Mouse (Mus musculus) lung, postnatal 36 days (tissue): ENCODE measurements at regions not wholly inside any gene's neighbourhood (a gene's known extent, or its start where the extent isn't known, plus 50 kb on each side); places are given as distances from the start of the nearest gene placed in this dataset.

Experiments
- DNase-seq: peaks from one replicate; pipeline ENCODE4 v3.0.0; 2022; ENCODE audit warnings: mixed read lengths

DNA sequence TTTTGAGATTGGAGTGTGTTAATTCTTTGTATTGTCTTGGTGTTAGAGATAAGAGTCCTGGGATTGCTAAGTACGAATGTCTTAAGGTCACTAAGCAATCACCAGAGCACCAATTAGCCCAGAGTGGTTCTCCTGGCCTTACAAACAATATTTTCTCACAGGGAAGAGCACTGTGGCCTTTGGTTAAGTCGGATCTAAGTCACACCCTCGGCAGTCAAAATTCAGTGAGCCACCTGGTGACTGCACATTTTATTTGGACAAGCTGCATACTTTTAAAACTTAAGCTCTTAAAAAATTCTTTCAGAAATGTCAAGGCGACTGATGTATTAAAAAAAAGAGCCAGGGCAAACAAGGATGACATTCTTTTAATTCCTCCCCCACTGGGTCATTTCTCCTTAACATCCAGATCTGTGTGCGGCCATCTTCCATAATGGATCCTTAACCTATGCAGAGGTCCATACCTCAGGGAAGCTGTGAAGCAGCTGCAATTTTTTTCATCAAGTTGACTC, 60.9 kb upstream of the Foxa2 start:
- DNase-seq = peak; percentile 3

DNA sequence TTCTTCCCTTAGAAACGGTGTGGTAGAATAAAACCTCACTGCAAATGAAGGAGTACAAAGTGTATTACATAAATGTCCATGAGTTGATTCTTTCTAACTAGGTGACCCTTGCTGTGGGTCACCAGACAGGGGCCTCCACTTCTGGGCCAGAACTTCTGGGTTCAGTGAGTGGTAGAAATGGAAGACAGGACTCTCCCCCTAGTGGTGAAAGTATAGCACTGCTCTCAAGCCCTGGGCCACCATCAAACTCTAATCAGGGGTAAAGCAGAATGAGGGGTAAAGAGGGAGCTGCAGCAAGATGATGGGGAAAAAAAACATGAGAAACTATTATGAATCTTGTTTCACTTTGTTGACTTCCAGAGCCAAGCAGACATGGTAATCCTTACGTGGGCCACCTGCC, 63.4 kb upstream of the Foxa2 start:
- no peak for DNase-seq

DNA sequence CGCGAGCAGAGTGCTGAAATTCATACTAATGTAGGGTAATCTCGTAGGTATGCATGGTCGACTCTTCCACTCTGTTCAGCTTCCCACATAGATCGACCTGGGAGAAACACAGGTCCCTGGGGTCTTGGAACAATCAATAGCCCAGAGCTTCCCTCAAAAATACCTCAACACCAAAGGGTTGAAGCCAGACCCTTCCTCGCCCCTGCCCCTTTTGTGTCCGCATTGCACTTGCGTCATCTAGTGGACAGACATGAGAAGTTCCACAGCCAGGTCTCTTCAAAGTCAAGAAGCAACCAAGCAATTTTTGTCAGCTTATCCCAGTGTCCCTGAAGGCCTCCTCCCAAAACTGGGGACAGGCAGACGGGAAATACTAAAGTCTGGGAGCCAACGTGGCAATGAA, 65.1 kb upstream of the Foxa2 start:
- peak; percentile 8 for DNase-seq

DNA sequence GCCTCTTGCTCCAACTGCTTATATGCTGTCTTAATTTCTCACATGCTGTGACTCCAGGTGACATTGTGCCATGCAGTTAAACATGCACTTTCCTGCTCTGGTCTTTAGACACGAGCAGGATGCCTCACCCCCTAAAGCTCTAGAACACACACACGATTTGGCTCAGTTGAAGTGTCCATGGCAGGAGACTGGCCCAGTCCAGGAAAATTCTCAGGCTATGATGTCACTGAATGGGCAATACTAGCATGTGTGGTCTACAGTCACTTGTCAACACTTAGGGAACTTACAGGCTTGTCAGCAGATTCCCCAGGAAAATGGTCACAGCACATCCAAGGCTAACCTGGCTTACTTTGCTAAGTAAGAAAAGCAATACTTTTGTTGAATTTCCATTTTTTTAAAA, 66.4 kb upstream of the Foxa2 start:
- no peak for DNase-seq

DNA sequence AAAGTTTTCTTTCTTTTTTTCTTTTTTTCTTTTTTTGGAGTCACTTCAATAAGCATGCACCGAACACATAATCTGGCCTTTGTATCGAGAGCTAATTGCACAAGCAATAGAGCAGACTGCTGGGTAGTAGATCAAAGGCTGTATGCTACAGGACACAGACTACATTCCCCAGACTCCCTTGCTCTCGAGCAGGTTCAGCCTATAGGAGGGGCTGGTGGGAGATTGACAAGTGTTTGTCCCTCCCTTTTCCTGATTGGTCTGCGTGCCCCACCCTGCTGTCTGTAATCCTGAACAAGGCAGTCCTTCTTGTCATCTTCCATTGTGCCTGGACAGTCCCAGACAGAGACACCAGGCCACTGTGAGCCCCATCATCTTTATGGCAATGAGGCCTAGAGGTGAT, 67.8 kb upstream of the Foxa2 start:
- peak; percentile 43 for DNase-seq

DNA sequence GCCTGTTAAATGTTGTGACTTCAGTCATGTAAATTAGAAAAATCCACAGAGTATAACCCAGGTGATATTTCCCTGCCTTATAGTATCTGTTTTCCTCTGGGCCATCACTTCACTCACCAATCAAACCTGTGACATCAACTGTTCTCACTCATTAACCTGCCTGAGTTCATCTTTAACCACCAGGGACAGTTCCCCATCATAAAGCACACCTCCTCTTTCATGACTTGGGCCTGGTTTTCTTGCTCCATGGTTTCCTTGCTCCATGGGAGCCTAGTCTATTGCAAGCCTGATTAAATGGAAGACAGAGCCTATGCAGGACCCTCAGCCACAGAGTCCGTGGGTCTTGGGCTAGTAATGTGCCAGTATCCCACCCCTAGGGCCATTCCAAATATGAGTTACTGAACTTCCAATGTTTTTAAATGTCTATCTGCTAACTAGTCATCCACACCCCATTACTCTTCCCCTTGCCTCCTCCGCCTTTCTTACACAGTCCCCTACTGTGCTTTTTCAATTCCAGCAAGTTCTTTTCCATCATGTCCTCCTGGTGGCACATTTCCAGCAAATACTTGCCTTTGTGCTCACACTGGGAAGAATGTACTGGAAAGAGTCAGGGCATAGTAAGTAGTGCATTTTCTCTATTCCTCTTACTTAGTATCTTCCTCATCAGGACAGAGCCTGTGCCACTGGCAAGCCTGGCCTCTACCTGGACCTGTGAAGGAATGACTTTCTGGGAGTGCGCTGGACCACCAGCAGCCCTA, 69.4 kb upstream of the Foxa2 start:
- DNase-seq = no peak

DNA sequence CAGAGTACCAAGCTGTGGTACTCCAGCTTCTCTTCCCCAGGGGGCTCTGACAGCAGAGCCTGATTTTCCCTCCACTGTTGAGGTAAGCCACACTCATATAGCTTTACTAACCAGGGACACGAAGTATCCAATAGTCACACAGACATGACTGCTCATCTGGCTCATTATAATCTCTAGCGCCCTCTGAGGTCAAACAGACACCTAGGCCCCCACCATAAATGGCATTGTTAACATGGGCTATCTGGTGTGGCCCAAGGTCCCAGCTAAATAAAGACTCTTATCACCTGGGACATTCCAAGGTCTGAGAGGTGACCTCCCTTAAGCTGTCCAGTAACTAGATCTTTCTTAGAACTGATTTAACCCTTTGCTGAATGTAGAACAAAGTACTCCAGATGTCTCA, 70.7 kb upstream of the Foxa2 start:
- no peak for DNase-seq

DNA sequence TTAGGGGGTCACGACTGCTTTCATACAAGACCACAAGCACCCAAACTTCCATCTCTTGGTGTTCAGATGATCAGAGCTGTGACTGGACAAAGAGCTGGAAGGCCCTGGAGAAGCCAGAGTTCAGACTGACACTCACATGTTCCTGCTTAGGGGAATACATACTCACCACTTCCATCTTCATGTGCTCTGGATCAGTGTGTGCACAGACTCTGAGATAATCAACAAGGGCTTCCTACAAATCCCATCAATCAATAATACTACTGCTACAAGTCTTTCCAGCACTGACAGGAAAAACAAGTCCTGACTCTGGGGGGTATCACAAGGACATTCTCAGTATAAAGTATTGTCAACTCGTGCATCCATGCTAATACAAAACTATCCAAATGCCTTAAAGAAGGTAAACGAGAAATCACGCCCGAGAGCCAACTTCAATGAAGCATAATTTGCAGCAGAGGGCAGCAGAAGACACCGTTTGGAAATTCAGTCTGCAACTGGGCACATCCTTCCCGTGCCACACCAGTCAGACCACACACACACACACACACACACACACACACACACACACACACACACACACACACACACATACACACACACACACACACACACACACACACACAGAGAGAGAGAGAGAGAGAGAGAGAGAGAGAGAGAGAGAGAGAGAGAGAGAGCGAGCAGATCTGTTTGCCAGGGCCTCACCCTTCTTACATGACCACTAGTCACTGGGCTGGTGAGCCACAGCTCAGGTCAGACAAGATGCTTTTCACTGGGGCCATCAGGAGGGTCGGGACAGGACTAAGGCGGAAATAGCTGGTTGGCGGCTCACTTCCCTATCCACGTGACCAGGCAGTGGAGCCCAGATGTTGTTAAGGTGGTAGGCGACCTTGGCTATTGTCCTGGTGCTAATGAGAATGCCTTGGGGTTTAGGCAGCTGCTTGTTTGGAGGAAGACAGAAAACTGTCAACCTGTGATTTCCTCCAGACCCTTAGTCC, 75.4 kb upstream of the Foxa2 start:
- DNase-seq = peak; percentile 76

DNA sequence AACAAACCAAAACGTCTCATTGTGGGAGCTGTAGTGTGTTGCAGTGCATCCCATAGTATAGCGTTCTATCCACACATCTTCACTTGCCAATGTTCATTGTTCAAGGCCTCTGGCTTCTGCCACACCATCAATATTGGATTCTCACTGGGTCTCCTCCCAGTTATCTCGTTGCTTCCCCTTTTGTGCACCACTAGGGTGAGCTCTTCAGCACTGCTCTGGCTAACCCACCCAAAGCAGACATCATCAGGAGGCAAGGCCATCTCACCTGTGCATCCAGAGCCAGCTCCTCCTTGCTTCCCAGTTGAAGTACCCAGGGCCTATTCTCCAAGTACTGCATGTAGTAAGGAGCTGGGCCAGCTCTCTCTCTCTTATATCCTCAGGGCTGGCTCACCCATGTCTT, 77.0 kb upstream of the Foxa2 start:
- DNase-seq = peak; percentile 21

DNA sequence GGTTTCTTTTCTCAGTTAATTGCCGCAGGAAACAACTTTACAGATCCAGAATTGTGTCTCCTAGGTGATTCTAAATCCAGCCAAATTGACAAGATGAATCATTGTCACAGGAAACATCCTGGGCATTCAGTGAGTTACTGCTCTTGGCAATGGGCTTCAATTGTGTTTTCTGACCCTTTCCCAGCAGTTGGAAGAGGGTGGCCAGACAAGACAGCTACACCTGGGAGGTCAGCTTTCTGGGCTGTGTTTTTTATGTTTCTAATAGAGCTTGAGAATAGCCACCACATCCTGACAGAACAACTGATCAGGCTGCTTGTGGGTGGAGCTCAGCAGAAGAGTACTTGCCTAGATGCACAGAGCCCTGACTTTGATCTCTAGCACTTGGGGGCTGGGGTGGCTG, 87.0 kb upstream of the Foxa2 start:
- DNase-seq = no peak

DNA sequence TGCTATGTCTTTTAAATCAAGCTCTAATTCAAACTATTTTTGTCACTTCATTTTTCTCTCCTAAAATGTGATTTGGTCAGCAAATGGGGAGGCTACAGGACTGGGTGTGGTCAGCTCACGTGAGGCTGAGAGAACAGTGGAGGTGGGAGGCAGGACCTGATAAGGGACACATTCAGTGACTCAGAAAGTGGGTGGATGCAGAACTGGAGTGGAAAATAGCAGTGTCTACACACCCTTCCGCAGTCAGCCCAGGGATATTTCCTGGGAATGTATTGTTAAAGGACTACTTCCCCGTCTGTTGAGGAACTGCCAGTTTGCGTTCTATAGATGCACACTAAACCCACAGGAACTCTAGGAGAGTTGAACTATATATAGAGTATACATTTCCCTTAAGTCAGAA, 95.2 kb upstream of the Foxa2 start:
- peak; percentile 69 for DNase-seq

DNA sequence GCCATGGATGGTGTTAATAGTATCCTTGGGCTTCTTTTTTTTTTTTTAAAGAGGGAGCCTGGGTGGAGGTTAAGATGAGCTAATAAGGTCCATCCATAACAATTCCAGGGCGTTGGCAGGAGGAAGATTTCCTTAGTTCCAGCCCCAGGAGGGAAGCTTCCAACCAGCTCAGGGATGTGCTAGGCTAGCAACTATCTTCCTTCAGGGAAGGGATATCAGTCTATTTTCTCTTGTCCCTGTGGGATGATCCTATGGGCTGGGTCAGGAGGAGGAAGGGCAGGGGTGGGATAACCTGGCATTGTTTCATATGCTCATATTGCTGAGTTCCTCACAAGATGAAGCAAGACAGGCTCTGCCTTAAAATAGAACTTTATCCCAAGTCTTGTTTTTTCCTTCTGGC, 98.0 kb upstream of the Foxa2 start:
- DNase-seq = peak; percentile 44

DNA sequence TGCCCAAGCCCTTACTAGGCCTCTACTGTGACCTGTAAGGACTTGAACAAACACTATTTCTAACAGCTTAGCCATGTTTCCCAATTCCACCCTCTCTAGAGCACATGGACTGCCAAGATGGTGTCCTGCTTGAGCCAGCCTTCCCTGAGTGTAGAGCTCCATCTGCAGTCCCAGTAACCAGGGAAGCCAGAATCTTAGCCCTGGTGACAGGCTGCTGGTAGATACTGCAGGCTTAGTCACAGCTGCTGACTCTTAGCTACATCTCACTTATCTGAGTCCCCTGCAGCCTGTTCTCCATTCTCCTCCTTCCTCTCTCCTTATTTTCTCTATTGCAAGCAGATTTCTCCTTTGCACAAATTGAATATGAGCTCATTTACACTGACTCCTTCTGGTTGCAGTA, 101.5 kb upstream of the Foxa2 start:
- peak; percentile 23 for DNase-seq

DNA sequence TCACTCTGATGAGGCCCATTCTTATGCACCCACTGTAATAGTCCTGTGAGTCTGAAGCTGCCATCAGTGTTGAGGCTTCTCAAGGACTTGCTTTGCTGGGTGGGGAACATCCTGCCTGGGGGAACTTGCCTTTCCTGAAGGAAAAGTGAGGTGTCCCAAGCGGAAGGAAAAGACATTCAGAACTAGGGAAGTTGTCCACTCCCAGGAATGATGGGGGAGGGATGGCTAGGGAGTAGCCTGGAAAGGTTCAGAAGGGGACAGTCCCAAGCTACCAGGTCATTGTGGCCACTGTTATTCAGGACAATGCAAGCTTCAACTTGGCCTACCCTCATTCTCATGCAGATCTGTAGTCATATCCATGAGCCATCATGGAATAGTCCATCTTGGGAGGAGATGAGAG, 102.7 kb upstream of the Foxa2 start:
- DNase-seq = peak; percentile 65

DNA sequence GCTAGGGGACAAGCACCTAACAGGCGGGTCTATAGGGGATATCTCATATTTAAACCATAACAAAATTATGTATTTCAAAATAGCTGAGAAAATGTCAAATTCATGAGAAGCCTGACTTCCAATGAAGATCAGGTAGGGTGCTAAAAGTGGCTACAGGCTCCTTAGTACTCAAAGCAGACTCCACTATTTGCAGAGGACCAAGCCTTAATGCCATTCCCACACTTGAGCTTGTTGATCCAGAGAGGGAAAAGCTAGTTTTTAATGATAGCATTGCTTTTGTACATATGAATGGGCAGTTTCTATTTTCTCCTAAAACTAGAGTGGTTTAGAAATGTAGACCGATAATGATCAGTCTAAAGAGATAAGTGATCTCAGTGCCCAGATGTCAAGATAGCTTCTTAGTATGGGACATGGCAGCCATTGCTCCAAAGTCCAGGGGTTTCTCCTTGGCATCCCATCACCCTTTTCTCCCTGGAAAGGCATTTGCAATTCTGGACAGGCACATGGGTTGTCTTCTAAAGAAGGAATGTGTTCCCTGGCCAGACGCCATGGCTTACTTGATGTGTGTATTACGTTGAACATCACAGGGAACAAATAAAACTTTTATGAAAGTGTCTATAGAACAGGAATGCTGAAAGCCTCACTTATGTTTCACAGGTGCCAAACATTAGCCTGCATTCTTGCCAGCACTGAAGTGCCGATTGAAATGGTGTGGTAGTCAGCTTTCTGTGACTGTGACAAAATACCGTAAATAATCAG, 106.9 kb upstream of the Foxa2 start:
- DNase-seq = peak; percentile 32

DNA sequence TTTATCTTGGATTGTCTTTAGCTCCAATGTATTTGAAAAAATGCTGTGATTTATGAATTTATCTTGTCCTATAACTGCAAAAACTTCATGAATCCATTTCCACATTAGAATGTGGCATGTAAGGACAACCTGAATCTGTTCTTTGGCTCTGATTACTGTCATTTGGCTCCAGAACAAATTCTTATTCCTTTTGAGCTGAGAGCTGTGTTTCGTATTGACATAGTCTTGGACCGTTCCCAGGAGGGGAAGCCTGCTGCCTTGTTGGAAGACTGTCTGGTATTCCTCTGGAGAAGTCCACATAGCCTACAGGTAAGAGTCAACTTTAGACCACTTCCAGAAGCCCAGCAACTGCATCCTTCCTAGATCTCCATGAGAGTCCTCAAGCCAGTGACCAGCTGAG, 109.4 kb upstream of the Foxa2 start:
- no peak for DNase-seq

DNA sequence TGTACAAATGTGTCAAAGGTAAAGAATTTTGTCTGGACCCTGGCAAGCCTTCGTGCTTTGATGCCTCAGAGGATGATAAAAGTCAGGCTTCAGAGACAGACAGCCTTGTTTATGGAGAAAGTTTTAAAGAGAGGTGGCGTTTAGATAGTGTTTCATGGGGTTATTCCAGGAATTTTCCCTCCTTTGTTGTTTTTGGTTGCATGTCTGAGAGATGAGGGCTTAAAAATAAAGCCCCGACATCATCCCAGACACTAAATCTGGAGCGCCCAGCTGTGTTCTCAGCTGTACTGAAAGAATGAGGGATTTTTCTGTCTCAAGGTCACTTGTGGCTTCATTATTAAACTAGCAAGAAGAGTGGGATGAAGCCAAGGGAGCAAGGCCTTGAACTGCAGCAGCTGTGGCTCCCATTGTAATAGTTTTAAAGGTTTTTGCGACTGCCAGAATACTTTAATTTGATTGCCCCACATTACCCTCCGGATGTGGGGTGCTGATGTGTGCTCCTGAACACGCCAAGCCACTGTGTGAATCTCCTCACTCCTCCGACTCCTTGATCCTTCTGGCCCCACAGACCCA, 112.3 kb upstream of the Foxa2 start:
- no peak for DNase-seq

DNA sequence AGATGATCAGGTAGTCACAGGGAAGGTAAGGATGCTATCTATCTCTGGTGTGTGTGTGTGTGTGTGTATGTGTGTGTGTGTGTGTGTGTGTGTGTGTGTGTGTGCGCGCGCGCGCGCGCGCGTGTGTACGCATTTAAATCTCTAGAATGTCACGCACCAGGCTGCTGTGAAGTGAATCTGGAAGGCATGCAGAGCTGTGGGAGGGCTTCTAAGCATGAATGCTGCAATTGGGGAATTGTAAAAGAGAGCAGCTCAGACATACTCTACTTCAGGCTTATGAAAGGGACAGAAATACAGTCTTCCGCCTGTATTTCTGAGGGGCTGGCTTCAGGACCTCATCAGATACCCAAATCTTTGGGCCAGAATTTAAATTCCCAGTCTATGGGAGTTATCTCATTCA, 114.2 kb upstream of the Foxa2 start:
- DNase-seq = no peak

DNA sequence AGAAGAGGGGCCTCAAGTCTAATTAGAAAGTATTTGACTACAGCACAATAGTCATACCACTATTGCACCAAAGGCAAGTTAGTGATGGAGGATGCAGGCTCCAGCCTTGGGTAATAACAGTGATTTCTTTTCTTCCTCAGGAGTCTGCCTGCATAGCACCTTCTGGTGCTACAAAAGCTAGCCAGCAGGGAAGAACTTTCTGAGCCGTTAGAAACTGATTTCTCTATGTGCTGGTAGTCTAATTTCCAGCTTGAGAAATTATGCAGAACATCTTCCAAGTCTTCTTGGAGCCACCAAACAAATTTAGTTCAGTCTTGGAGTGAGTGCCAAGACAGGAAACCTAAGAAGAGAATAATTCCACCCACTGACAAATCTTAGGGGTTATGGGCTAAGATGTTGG, 115.2 kb upstream of the Foxa2 start:
- DNase-seq = no peak

DNA sequence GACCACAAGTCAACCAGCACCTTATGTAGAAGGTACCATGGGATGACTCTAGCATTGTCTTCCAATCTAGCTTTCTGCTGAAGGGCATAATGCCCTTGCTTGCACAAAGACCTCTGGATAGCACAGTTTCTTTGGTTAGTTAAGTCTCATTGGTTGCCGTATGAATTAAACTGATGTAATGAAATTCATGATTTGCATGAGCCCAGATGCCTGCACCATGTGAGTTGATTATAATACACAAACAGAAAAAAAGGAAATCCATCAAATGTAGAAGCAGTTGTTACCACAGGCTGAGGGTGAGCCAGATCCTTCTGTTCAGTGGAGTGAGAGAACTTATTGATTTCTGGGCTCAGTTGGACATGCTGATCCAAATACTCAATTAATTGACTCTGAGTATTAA, 115.8 kb upstream of the Foxa2 start:
- DNase-seq = no peak

DNA sequence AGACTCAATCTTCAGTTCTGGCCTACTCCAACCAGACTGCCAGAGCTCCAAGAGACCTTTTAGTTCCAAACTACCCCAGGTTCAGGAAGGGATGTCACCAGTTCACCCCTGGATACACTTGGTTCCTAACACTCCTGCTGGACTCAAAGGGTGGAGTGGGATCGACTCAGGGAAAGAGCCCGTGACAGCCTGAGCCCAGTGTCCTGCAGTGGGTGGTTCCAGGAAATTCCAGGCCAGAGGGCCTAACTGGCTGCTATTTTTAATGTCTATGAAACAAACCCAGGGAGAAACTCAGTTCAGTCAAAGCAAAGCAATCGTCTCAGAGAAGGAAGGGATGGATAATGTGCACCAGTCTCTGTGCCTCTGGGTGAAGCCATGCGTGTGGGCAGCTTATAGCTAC, 124.3 kb upstream of the Foxa2 start:
- peak; percentile 78 for DNase-seq

DNA sequence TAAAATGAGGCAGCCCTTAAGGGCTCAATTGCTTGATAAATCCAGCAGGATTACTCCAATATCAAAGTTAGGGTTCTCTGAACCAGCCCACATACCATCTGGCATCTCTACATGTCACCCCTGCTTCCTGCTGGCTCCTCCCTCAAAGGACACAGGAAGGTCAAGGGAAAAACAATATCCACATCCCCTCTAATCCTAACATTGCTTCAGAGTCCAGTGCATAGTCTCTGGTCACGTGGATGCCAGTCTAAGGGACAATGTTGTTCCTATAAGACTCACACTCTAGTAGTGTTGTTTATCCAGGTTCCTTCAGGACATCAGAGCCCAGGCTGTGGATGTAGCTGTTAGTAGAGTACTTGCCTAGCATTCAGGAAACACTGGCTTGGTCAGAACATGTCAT, 124.9 kb upstream of the Foxa2 start:
- peak; percentile 66 for DNase-seq
